In the genomic region with DNA sequence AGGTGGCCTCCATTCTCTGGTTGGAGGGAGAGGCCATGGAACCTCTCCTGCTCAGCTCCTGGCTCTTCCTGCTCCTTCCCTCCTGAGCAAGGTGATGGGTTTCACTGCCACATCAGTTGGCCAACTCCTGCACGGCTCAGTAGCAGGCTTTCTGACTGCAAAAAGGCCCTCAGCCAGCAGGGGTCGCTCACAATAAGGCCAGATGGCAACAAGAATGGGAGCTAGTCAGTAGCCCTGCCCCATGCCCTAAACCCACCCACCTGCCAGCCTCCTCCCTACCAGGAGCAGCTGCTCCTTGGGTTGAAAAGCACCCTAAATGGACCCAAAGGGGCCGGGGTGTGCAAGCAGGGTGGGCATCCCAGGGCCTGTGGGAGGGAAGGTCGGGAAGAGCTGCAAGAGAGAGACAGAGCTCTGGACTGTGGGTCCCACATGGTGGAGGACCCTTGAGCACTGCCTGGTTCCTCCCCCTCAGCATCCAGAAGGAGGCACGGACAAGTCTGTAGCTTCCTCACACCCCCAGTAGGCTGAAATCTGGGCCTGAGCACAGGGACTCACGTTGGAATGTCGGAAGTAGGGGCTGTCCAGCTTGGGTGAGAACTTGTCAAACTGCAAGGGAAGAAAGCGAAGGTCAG, we compare ENCODE assay signal across 9 mouse cellular contexts. TPM values are rescaled to one million over a fixed set of nuclear protein-coding genes. Genes with fewer than 3 reads are reported as not detected.
A peak's percentile ranks its signal among the peaks of the same experiment; 100 is the strongest.
DNase-seq lines count a peak whose midpoint lies in the region; ATAC-seq and TF ChIP-seq lines count a peak whose summit lies in the region.
"Had no signal": no experiment of that assay in that cellular context is flagged by ENCODE, and none has a peak within 500 bp of the region (broad histone marks: within the 10 kb centered on the region; RNA-seq: fewer than 3 reads in every experiment).

No protein-coding gene starts in this region.

- H3K27ac ChIP-seq in heart, embryonic 12.5 days (ENCODE audit: poor library complexity, severe bottlenecking), result no peak overlapping the region
- H3K27ac ChIP-seq in intestine, embryonic 14.5 days (ENCODE audit: low read depth), result no peak overlapping the region
- no peak overlapping the region for H3K27ac ChIP-seq in midbrain, embryonic 11.5 days (ENCODE audit: low read depth, low read length)
- H3K27ac ChIP-seq in small intestine, adult 2 months (ENCODE audit: insufficient read depth, low read depth, low read length), result no peak overlapping the region

- peak; percentile 56; the same call in 1 of the 2 replicates for TF ChIP-seq CTCF in small intestine, adult 2 months (IDR thresholded peaks at IDR 0.05; ENCODE audit: extremely low read depth, insufficient read length, insufficient replicate concordance, low read depth, low read length)

- no peaks in the 10 kb centered on the region for H3K9me3 ChIP-seq in heart, embryonic 12.5 days (replicated peaks)
- no peaks in the 10 kb centered on the region for H3K9me3 ChIP-seq in intestine, embryonic 14.5 days (ENCODE audit: control insufficient read depth, low read length)
- no peaks in the 10 kb centered on the region for H3K9me3 ChIP-seq in midbrain, embryonic 11.5 days (ENCODE audit: control insufficient read depth, low read length)

- H3K27me3 ChIP-seq in heart, embryonic 12.5 days (replicated peaks), result no peaks in the 10 kb centered on the region
- H3K27me3 ChIP-seq in intestine, embryonic 14.5 days (replicated peaks; ENCODE audit: control insufficient read depth, insufficient read depth, low read length), result no peaks in the 10 kb centered on the region
- no peaks in the 10 kb centered on the region for H3K27me3 ChIP-seq in midbrain, embryonic 11.5 days (ENCODE audit: control insufficient read depth, insufficient read depth, low read length)
- no peaks in the 10 kb centered on the region for H3K27me3 ChIP-seq in small intestine, adult 2 months (ENCODE audit: control insufficient read depth, insufficient read depth, low read length)

- 51% methylated on average over 8 of the region's 8 CpGs for WGBS in heart, embryonic 12.5 days
- 57% methylated on average over 8 of the region's 8 CpGs for WGBS in intestine, embryonic 14.5 days
- WGBS in midbrain, embryonic 11.5 days, result 59% methylated on average over 8 of the region's 8 CpGs
- 65% methylated on average over 8 of the region's 8 CpGs for WGBS in small intestine, adult 2 months

- ATAC-seq in heart, embryonic 12.5 days (ENCODE audit: insufficient number of reproducible peaks, low FRiP score), result no peak
- ATAC-seq in intestine, embryonic 14.5 days (replicated peaks; ENCODE audit: low FRiP score, low TSS enrichment, low read depth), result no peak; the same call in 1 of the 2 replicates
- peak; percentile 41 for ATAC-seq in midbrain, embryonic 11.5 days (ENCODE audit: low FRiP score)

- H3K4me2 ChIP-seq in heart, embryonic 12.5 days, result no peak overlapping the region
- H3K4me2 ChIP-seq in intestine, embryonic 14.5 days (ENCODE audit: low read length), result no peak overlapping the region
- H3K4me2 ChIP-seq in midbrain, embryonic 11.5 days, result no peak overlapping the region

- H3K36me3 ChIP-seq in heart, embryonic 12.5 days, result peaks cover 59% of the 10 kb centered on the region
- H3K36me3 ChIP-seq in intestine, embryonic 14.5 days (ENCODE audit: control insufficient read depth, insufficient read depth, low read length), result peaks cover 16% of the 10 kb centered on the region; the same call in 1 of the 2 replicates
- H3K36me3 ChIP-seq in midbrain, embryonic 11.5 days (ENCODE audit: control insufficient read depth, insufficient read depth, low read length), result peaks cover 10% of the 10 kb centered on the region
- H3K36me3 ChIP-seq in small intestine, adult 2 months (ENCODE audit: control insufficient read depth, insufficient read depth, low read length), result peaks cover 32% of the 10 kb centered on the region

- intact Hi-C loops in left cerebral cortex, postnatal 36 days (cut with DNase I), result no loop called here

- TF ChIP-seq POLR2A in small intestine, adult 2 months (IDR thresholded peaks at IDR 0.05; ENCODE audit: low read depth, low read length), result no peak

- DNase-seq in heart, adult 11 months, result peak; percentile 94
- DNase-seq in cerebellum, adult 9-11 months, result peak; percentile 87
- DNase-seq in frontal cortex, postnatal 25 days (ENCODE audit: low spot score in 2 of 2), result peak; percentile 73 to 76
- DNase-seq in intestine, embryonic 14.5 days (ENCODE audit: low spot score), result peak; percentile 89
- DNase-seq in left cerebral cortex, postnatal 36 days (ENCODE audit: low spot score in 2 of 2), result peak; percentile 62 to 69
- peak; percentile 98 for DNase-seq in midbrain, embryonic 11.5 days (ENCODE audit: low spot score, missing footprints)

- H3K4me1 ChIP-seq in heart, embryonic 12.5 days (replicated peaks), result peaks cover 12% of the 10 kb centered on the region
- H3K4me1 ChIP-seq in intestine, embryonic 14.5 days (replicated peaks; ENCODE audit: control insufficient read depth, insufficient read depth, low read length), result no peaks in the 10 kb centered on the region
- no peaks in the 10 kb centered on the region for H3K4me1 ChIP-seq in midbrain, embryonic 11.5 days (ENCODE audit: control insufficient read depth, insufficient read depth, low read length)
- H3K4me1 ChIP-seq in small intestine, adult 2 months (ENCODE audit: control insufficient read depth, insufficient read depth, insufficient read length, low read length), result no peaks in the 10 kb centered on the region

- no peak overlapping the region for H3K4me3 ChIP-seq in heart, embryonic 12.5 days
- H3K4me3 ChIP-seq in intestine, embryonic 14.5 days (ENCODE audit: low read depth, low read length), result no peak overlapping the region
- H3K4me3 ChIP-seq in midbrain, embryonic 11.5 days (ENCODE audit: low read depth, low read length), result no peak overlapping the region
- no peak overlapping the region for H3K4me3 ChIP-seq in small intestine, adult 2 months (ENCODE audit: low read depth, low read length)

- no peak overlapping the region for H3K9ac ChIP-seq in heart, embryonic 12.5 days
- no peak overlapping the region for H3K9ac ChIP-seq in intestine, embryonic 14.5 days (ENCODE audit: low read length)
- H3K9ac ChIP-seq in midbrain, embryonic 11.5 days (ENCODE audit: low read length), result no peak overlapping the region

RNA-seq across cellular contexts. Expression of a gene that starts 32.4 kb away (rescaled TPM):
- polyA plus RNA-seq in heart, embryonic 12.5 days (2016; fragmentation: Nextera tagmentation; extraction: Ambion mirVana), result not detected in 2 replicates
- not detected in 2 replicates for polyA plus RNA-seq in intestine, embryonic 14.5 days (2014; fragmentation: Nextera tagmentation; extraction: Ambion mirVana)
- not detected for total RNA-seq in left cerebral cortex, postnatal 36 days (2021)
- polyA plus RNA-seq in midbrain, embryonic 11.5 days (2014; fragmentation: Nextera tagmentation; extraction: Ambion mirVana), result not detected in 2 replicates
- not detected in 2 replicates for polyA plus RNA-seq in small intestine, adult 2 months (2012; rRNA removed)
- polyA plus RNA-seq: liver, embryonic 16.5 days had no signal

RNA-seq across cellular contexts. Expression of a gene that starts 33.9 kb away (rescaled TPM):
- 0.22 TPM in 1 of 2 replicates, not detected in the other for polyA plus RNA-seq in heart, embryonic 12.5 days (2016; fragmentation: Nextera tagmentation; extraction: Ambion mirVana)
- polyA plus RNA-seq in intestine, embryonic 14.5 days (2014; fragmentation: Nextera tagmentation; extraction: Ambion mirVana), result 0.77 and 1.1 TPM in 2 replicates
- not detected for total RNA-seq in left cerebral cortex, postnatal 36 days (2021)
- 0.88 and 0.92 TPM in 2 replicates for polyA plus RNA-seq in midbrain, embryonic 11.5 days (2014; fragmentation: Nextera tagmentation; extraction: Ambion mirVana)
- polyA plus RNA-seq in small intestine, adult 2 months (2012; rRNA removed), result 1.2 and 2.3 TPM in 2 replicates
- polyA plus RNA-seq: liver, embryonic 16.5 days had no signal
